Mouse (Mus musculus): ENCODE results near the gene Zfp827. TPM values are rescaled to one million over a fixed set of nuclear protein-coding genes. Genes with fewer than 3 reads are reported as not detected.
A peak's percentile ranks its signal among the peaks of the same experiment; 100 is the strongest.

Gene Zfp827
- polyA plus RNA-seq, 1 experiment from 2014 or later = 10.2 TPM

GRCm38 (mm10) chr8:79029396-79030325 is 1.4 kb downstream of the Zfp827 start:
- H3K4me1 ChIP-seq (ENCODE audit: control insufficient read depth, insufficient read depth, low read length) = peaks cover 12% of the 10 kb centered on the region; the same call in 1 of the 2 replicates
- no peaks in the 10 kb centered on the region for H3K9me3 ChIP-seq (replicated peaks; ENCODE audit: control insufficient read depth, low read length)
- ATAC-seq (peak; percentile 76), DNase-seq (ENCODE audit: low spot score) (peak; percentile 77)
- peak overlapping the region; percentile 89 for H3K4me2 ChIP-seq (ENCODE audit: low read length)
- H3K27ac ChIP-seq (ENCODE audit: low read depth, low read length) = peak overlapping the region; percentile 99
- peak overlapping the region; percentile 94 for H3K4me3 ChIP-seq (ENCODE audit: low read depth, low read length)
- H3K36me3 ChIP-seq (ENCODE audit: control insufficient read depth, insufficient read depth, low read length) = no peaks in the 10 kb centered on the region
- 1% methylated on average over 67 of the region's 99 CpGs for WGBS
- H3K27me3 ChIP-seq (replicated peaks; ENCODE audit: control insufficient read depth, insufficient read depth, low read length) = no peaks in the 10 kb centered on the region
- H3K9ac ChIP-seq (ENCODE audit: low read length) = peak overlapping the region; percentile 98

GRCm38 (mm10) chr8:79030326-79031265 is 2.4 kb downstream of the Zfp827 start:
- no peaks in the 10 kb centered on the region for H3K27me3 ChIP-seq (replicated peaks; ENCODE audit: control insufficient read depth, insufficient read depth, low read length)
- WGBS = 1% methylated on average over 54 of the region's 62 CpGs
- peak overlapping the region; percentile 89 for H3K4me2 ChIP-seq (ENCODE audit: low read length)
- ATAC-seq (0 out of 2 replicates have a peak, but pooled peaks have one; percentile 2), DNase-seq (ENCODE audit: low spot score) (peak; percentile 71)
- peak overlapping the region; percentile 98 for H3K9ac ChIP-seq (ENCODE audit: low read length)
- peaks cover 12% of the 10 kb centered on the region; the same call in 1 of the 2 replicates for H3K4me1 ChIP-seq (ENCODE audit: control insufficient read depth, insufficient read depth, low read length)
- peak overlapping the region; percentile 94 for H3K4me3 ChIP-seq (ENCODE audit: low read depth, low read length)
- no peaks in the 10 kb centered on the region for H3K9me3 ChIP-seq (replicated peaks; ENCODE audit: control insufficient read depth, low read length)
- H3K27ac ChIP-seq (ENCODE audit: low read depth, low read length) = peak overlapping the region; percentile 99
- H3K36me3 ChIP-seq (ENCODE audit: control insufficient read depth, insufficient read depth, low read length) = no peaks in the 10 kb centered on the region

GRCm38 (mm10) chr8:79037532-79037931 is 9.3 kb downstream of the Zfp827 start:
- Histone ChIP-seq H3K27me3 (replicated peaks; ENCODE audit: control insufficient read depth, insufficient read depth, low read length) (no peaks in the 10 kb centered on the region), H3K4me3 (ENCODE audit: low read depth, low read length) (no peak overlapping the region), H3K9ac (ENCODE audit: low read length) (no peak overlapping the region), H3K4me1 (ENCODE audit: control insufficient read depth, insufficient read depth, low read length) (peaks cover 8% of the 10 kb centered on the region; the same call in 1 of the 2 replicates), H3K4me2 (ENCODE audit: low read length) (no peak overlapping the region), H3K27ac (ENCODE audit: low read depth, low read length) (no peak overlapping the region), H3K9me3 (replicated peaks; ENCODE audit: control insufficient read depth, low read length) (no peaks in the 10 kb centered on the region), H3K36me3 (ENCODE audit: control insufficient read depth, insufficient read depth, low read length) (no peaks in the 10 kb centered on the region)
- no peak for DNase-seq (ENCODE audit: low spot score)
- ATAC-seq = no peak
- WGBS = 88% methylated on average over 7 of the region's 7 CpGs

GRCm38 (mm10) chr8:79037991-79038390 is 9.8 kb downstream of the Zfp827 start:
- ATAC-seq (peak; percentile 38; the same call in 1 of the 2 replicates), DNase-seq (ENCODE audit: low spot score) (no peak)
- no peaks in the 10 kb centered on the region for H3K9me3 ChIP-seq (replicated peaks; ENCODE audit: control insufficient read depth, low read length)
- no peak overlapping the region for H3K27ac ChIP-seq (ENCODE audit: low read depth, low read length)
- H3K4me1 ChIP-seq (ENCODE audit: control insufficient read depth, insufficient read depth, low read length) = peaks cover 6% of the 10 kb centered on the region; the same call in 1 of the 2 replicates
- H3K4me3 ChIP-seq (ENCODE audit: low read depth, low read length) = no peak overlapping the region
- WGBS = 83% methylated on average over 7 of the region's 7 CpGs
- H3K4me2 ChIP-seq (ENCODE audit: low read length) = no peak overlapping the region
- H3K36me3 ChIP-seq (ENCODE audit: control insufficient read depth, insufficient read depth, low read length) = no peaks in the 10 kb centered on the region
- H3K9ac ChIP-seq (ENCODE audit: low read length) = no peak overlapping the region
- H3K27me3 ChIP-seq (replicated peaks; ENCODE audit: control insufficient read depth, insufficient read depth, low read length) = no peaks in the 10 kb centered on the region

GRCm38 (mm10) chr8:79041429-79041828 is 13.2 kb downstream of the Zfp827 start:
- Histone ChIP-seq H3K9ac (ENCODE audit: low read length) (no peak overlapping the region), H3K9me3 (replicated peaks; ENCODE audit: control insufficient read depth, low read length) (no peaks in the 10 kb centered on the region), H3K36me3 (ENCODE audit: control insufficient read depth, insufficient read depth, low read length) (no peaks in the 10 kb centered on the region), H3K4me1 (ENCODE audit: control insufficient read depth, insufficient read depth, low read length) (no peaks in the 10 kb centered on the region), H3K27ac (ENCODE audit: low read depth, low read length) (no peak overlapping the region), H3K27me3 (replicated peaks; ENCODE audit: control insufficient read depth, insufficient read depth, low read length) (no peaks in the 10 kb centered on the region), H3K4me3 (ENCODE audit: low read depth, low read length) (no peak overlapping the region), H3K4me2 (ENCODE audit: low read length) (no peak overlapping the region)
- WGBS = 83% methylated on average over 3 of the region's 3 CpGs
- no peak for DNase-seq (ENCODE audit: low spot score)
- ATAC-seq = no peak

GRCm38 (mm10) chr8:79042252-79042651 is 14.0 kb downstream of the Zfp827 start:
- H3K27ac ChIP-seq (ENCODE audit: low read depth, low read length) = no peak overlapping the region
- no peak overlapping the region for H3K4me2 ChIP-seq (ENCODE audit: low read length)
- no peaks in the 10 kb centered on the region for H3K4me1 ChIP-seq (ENCODE audit: control insufficient read depth, insufficient read depth, low read length)
- no peaks in the 10 kb centered on the region for H3K36me3 ChIP-seq (ENCODE audit: control insufficient read depth, insufficient read depth, low read length)
- no peak overlapping the region for H3K4me3 ChIP-seq (ENCODE audit: low read depth, low read length)
- no peak overlapping the region for H3K9ac ChIP-seq (ENCODE audit: low read length)
- H3K27me3 ChIP-seq (replicated peaks; ENCODE audit: control insufficient read depth, insufficient read depth, low read length) = no peaks in the 10 kb centered on the region
- no peaks in the 10 kb centered on the region for H3K9me3 ChIP-seq (replicated peaks; ENCODE audit: control insufficient read depth, low read length)
- ATAC-seq (no peak), DNase-seq (ENCODE audit: low spot score) (no peak)
- 79% methylated on average over 3 of the region's 3 CpGs for WGBS

GRCm38 (mm10) chr8:79044673-79045072 is 16.4 kb downstream of the Zfp827 start:
- Histone ChIP-seq H3K4me3 (ENCODE audit: low read depth, low read length) (no peak overlapping the region), H3K9me3 (replicated peaks; ENCODE audit: control insufficient read depth, low read length) (no peaks in the 10 kb centered on the region), H3K9ac (ENCODE audit: low read length) (no peak overlapping the region), H3K36me3 (ENCODE audit: control insufficient read depth, insufficient read depth, low read length) (0 out of 2 replicates have a peak, but pooled peaks cover 2% of the 10 kb centered on the region), H3K4me1 (ENCODE audit: control insufficient read depth, insufficient read depth, low read length) (no peaks in the 10 kb centered on the region), H3K27ac (ENCODE audit: low read depth, low read length) (no peak overlapping the region), H3K4me2 (ENCODE audit: low read length) (no peak overlapping the region), H3K27me3 (replicated peaks; ENCODE audit: control insufficient read depth, insufficient read depth, low read length) (no peaks in the 10 kb centered on the region)
- WGBS = 94% methylated on average over 5 of the region's 5 CpGs
- ATAC-seq (no peak), DNase-seq (ENCODE audit: low spot score) (no peak)

- H3K27ac ChIP-seq (ENCODE audit: low read depth, low read length) = no peak overlapping the region
- H3K4me2 ChIP-seq (ENCODE audit: low read length) = no peak overlapping the region
- no peak for ATAC-seq
- no peak overlapping the region for H3K4me3 ChIP-seq (ENCODE audit: low read depth, low read length)
- H3K36me3 ChIP-seq (ENCODE audit: control insufficient read depth, insufficient read depth, low read length) = 0 out of 2 replicates have a peak, but pooled peaks cover 2% of the 10 kb centered on the region
- H3K9me3 ChIP-seq (replicated peaks; ENCODE audit: control insufficient read depth, low read length) = no peaks in the 10 kb centered on the region
- H3K4me1 ChIP-seq (ENCODE audit: control insufficient read depth, insufficient read depth, low read length) = no peaks in the 10 kb centered on the region
- no peak overlapping the region for H3K9ac ChIP-seq (ENCODE audit: low read length)
- no peaks in the 10 kb centered on the region for H3K27me3 ChIP-seq (replicated peaks; ENCODE audit: control insufficient read depth, insufficient read depth, low read length)
- WGBS = 73% methylated on average over 4 of the region's 4 CpGs
- DNase-seq (ENCODE audit: low spot score) = no peak
Observed at GRCm38 (mm10) chr8:79046659-79047058, 18.4 kb downstream of the Zfp827 start.

All from forebrain, embryonic 14.5 days (tissue).